Mouse (Mus musculus): ENCODE measurements at regions not wholly inside any gene's neighbourhood (a gene's known extent, or its start where the extent isn't known, plus 50 kb on each side); places are given as distances from the start of the nearest gene placed in this dataset.

DNA sequence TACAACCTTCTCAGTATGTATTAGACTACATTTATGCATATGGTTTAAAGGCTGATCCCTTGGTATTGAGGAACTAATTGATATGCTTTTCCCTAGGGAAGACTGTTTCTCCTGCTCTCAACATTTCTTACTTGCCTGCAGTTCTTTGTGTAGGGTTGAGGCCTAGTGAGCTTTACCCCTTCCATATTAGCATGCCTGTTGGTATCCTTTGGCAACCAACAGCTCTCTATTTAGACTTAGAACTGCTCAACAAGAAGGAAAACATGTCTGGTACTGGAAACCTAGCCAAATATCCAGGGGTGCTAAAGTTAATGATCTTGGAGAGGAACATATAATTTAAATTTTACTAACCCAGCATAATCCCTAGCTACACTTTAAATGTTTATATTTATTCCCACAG is 270.9 kb upstream of the Tmem161b start:
- ATAC-seq (ENCODE audit: insufficient read depth, low read depth) (no peak), DNase-seq (ENCODE audit: low spot score) (no peak)
- H3K4me1 ChIP-seq (ENCODE audit: control insufficient read depth, insufficient read depth): no peaks in the 10 kb centered on the region
- H3K27ac ChIP-seq (ENCODE audit: low read depth): no peak overlapping the region
- H3K36me3 ChIP-seq (replicated peaks; ENCODE audit: control insufficient read depth, insufficient read depth, low read length): no peaks in the 10 kb centered on the region
- no peaks in the 10 kb centered on the region for H3K27me3 ChIP-seq (ENCODE audit: control insufficient read depth, insufficient read depth, low read length)
- TF ChIP-seq CTCF (IDR thresholded peaks at IDR 0.05; ENCODE audit: low read depth) (no peak), EP300 (IDR thresholded peaks at IDR 0.05; ENCODE audit: low read depth) (no peak)
- no peaks in the 10 kb centered on the region for H3K9me3 ChIP-seq (replicated peaks; ENCODE audit: control insufficient read depth, low read length)
- no peak overlapping the region for H3K9ac ChIP-seq (replicated peaks; ENCODE audit: low read depth, low read length)
- H3K4me2 ChIP-seq (ENCODE audit: low read depth, low read length): no peak overlapping the region
- H3K4me3 ChIP-seq (ENCODE audit: low read depth, low read length): no peak overlapping the region

DNA sequence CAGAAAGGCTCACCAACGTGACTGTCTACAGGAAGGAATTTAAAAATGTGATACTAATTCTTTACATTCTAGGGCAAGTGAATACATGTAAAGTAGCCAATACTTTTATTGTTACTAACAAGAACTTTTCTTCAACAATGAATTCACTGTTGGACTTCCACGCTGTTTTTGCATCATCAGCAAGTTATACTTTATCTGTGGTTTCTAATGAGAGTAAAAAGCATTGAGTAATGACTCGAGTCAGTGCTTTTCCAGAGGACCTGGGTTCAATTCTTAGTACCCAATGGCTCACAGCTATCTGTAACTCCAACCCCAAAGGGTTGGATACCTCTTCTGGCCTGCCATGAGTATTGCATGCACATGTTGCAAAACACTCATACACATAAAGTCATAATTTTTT is 270.3 kb upstream of the Tmem161b start:
- no peak for TF ChIP-seq EP300 (IDR thresholded peaks at IDR 0.05; ENCODE audit: low read depth)
- no peak for TF ChIP-seq CTCF (IDR thresholded peaks at IDR 0.05; ENCODE audit: low read depth)
- H3K4me3 ChIP-seq (ENCODE audit: low read depth, low read length): no peak overlapping the region
- ATAC-seq (ENCODE audit: insufficient read depth, low read depth): no peak
- no peak for DNase-seq (ENCODE audit: low spot score)
- no peaks in the 10 kb centered on the region for H3K27me3 ChIP-seq (ENCODE audit: control insufficient read depth, insufficient read depth, low read length)
- H3K4me2 ChIP-seq (ENCODE audit: low read depth, low read length): no peak overlapping the region
- no peak overlapping the region for H3K27ac ChIP-seq (ENCODE audit: low read depth)
- H3K36me3 ChIP-seq (replicated peaks; ENCODE audit: control insufficient read depth, insufficient read depth, low read length): no peaks in the 10 kb centered on the region
- whole genome bisulfite sequencing: 69% methylated on average over 3 of the region's 3 CpGs
- no peaks in the 10 kb centered on the region for H3K4me1 ChIP-seq (ENCODE audit: control insufficient read depth, insufficient read depth)
- H3K9me3 ChIP-seq (replicated peaks; ENCODE audit: control insufficient read depth, low read length): no peaks in the 10 kb centered on the region
- H3K9ac ChIP-seq (replicated peaks; ENCODE audit: low read depth, low read length): no peak overlapping the region

DNA sequence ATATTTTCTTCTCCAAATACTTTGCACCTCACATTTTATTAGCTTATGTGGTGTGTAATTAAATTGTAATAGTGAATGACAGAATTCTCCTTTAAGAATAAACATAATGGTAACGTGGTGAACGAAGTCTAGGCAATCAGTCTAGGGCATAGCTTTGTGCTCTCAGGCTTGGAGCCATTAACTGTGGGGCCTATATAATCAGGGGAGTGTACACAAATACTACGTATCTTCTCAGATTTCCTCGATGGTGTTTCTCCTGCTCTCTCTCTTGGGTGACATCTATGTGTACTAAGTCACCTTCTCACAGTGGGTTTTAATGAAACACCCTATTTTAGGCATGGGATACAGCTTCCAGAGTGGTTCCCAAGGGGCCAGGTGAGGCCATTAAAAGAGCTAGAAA is 269.7 kb upstream of the Tmem161b start:
- Histone ChIP-seq H3K27ac (ENCODE audit: low read depth) (no peak overlapping the region), H3K4me2 (ENCODE audit: low read depth, low read length) (no peak overlapping the region), H3K27me3 (ENCODE audit: control insufficient read depth, insufficient read depth, low read length) (no peaks in the 10 kb centered on the region), H3K9ac (replicated peaks; ENCODE audit: low read depth, low read length) (no peak overlapping the region), H3K4me3 (ENCODE audit: low read depth, low read length) (no peak overlapping the region), H3K9me3 (replicated peaks; ENCODE audit: control insufficient read depth, low read length) (no peaks in the 10 kb centered on the region), H3K4me1 (ENCODE audit: control insufficient read depth, insufficient read depth) (no peaks in the 10 kb centered on the region), H3K36me3 (replicated peaks; ENCODE audit: control insufficient read depth, insufficient read depth, low read length) (no peaks in the 10 kb centered on the region)
- no peak for DNase-seq (ENCODE audit: low spot score)
- ATAC-seq (ENCODE audit: insufficient read depth, low read depth): no peak
- 73% methylated on average over 4 of the region's 4 CpGs for WGBS
- TF ChIP-seq CTCF (IDR thresholded peaks at IDR 0.05; ENCODE audit: low read depth): no peak

DNA sequence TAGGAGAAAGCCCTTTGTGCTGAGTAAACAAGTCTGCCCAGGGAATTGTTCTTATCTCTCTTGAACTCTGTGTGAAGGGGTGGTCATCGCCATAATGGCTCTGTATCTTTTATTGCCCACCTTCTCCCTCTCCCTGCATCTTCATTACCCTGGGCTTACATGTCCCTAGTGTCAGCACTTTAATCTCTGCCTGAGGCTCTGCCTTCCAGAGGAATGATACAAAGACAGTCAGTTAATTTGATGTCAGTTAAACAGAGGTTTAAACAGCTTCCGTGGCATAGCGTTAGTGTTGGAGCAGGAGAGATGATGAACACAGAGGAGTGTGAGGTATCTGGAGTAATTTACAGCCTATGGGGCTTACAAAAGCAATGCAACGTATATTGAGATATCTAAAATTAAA is 269.2 kb upstream of the Tmem161b start:
- H3K27me3 ChIP-seq (ENCODE audit: control insufficient read depth, insufficient read depth, low read length): no peaks in the 10 kb centered on the region
- H3K27ac ChIP-seq (ENCODE audit: low read depth): no peak overlapping the region
- H3K4me3 ChIP-seq (ENCODE audit: low read depth, low read length): no peak overlapping the region
- H3K4me2 ChIP-seq (ENCODE audit: low read depth, low read length): no peak overlapping the region
- H3K9me3 ChIP-seq (replicated peaks; ENCODE audit: control insufficient read depth, low read length): no peaks in the 10 kb centered on the region
- no peak overlapping the region for H3K9ac ChIP-seq (replicated peaks; ENCODE audit: low read depth, low read length)
- DNase-seq (ENCODE audit: low spot score) (no peak), ATAC-seq (ENCODE audit: insufficient read depth, low read depth) (no peak)
- no peaks in the 10 kb centered on the region for H3K4me1 ChIP-seq (ENCODE audit: control insufficient read depth, insufficient read depth)
- TF ChIP-seq EP300 (IDR thresholded peaks at IDR 0.05; ENCODE audit: low read depth) (no peak), CTCF (IDR thresholded peaks at IDR 0.05; ENCODE audit: low read depth) (no peak)
- WGBS: 61% methylated on average over 4 of the region's 4 CpGs
- H3K36me3 ChIP-seq (replicated peaks; ENCODE audit: control insufficient read depth, insufficient read depth, low read length): no peaks in the 10 kb centered on the region

DNA sequence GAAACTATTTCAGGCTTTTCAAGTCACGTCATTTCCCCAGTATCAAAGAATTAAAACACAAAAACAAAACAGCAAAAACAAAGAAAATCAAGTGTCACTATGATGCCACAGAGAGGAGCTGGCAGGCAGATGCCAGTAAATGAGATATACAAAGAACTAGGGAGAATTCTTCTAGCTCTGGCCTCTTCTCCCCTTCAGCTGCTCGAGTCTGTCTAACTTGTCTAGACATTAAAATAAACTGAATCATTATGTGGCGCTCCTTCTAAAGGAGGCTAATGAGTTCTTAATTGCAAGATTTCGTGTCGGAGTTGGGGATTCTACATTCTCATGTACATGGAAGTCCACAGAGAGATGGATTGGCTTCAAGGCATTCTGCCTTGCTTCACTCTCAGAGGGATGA is 266.4 kb upstream of the Tmem161b start:
- Histone ChIP-seq H3K9ac (replicated peaks; ENCODE audit: low read depth, low read length) (no peak overlapping the region), H3K9me3 (replicated peaks; ENCODE audit: control insufficient read depth, low read length) (no peaks in the 10 kb centered on the region), H3K4me2 (ENCODE audit: low read depth, low read length) (no peak overlapping the region), H3K4me3 (ENCODE audit: low read depth, low read length) (no peak overlapping the region), H3K27ac (ENCODE audit: low read depth) (no peak overlapping the region), H3K4me1 (ENCODE audit: control insufficient read depth, insufficient read depth) (no peaks in the 10 kb centered on the region), H3K27me3 (ENCODE audit: control insufficient read depth, insufficient read depth, low read length) (no peaks in the 10 kb centered on the region), H3K36me3 (replicated peaks; ENCODE audit: control insufficient read depth, insufficient read depth, low read length) (no peaks in the 10 kb centered on the region)
- no peak for DNase-seq (ENCODE audit: low spot score)
- WGBS: 69% methylated on average over 5 of the region's 5 CpGs
- TF ChIP-seq EP300 (IDR thresholded peaks at IDR 0.05; ENCODE audit: low read depth) (no peak), CTCF (IDR thresholded peaks at IDR 0.05; ENCODE audit: low read depth) (no peak)
- ATAC-seq (ENCODE audit: insufficient read depth, low read depth): no peak

DNA sequence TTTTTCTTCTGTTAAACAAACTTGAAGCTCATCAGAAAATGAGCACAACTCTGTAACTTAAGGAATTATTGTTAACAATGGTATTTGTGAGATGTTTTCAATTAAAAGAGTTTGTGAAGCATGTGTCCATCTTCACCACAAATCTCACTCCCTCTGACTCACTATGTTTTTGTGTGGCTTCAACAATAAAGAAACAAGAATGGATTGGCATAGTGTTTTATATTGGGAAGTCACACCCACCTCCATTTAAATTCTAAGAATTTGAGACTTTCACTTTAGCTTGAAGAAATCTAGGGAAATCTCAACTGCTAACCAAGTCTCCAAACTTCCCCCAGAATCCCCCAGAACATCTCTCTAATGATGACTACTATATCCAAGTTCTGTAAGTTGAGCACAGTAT is 243.6 kb upstream of the Tmem161b start:
- TF ChIP-seq CTCF (IDR thresholded peaks at IDR 0.05; ENCODE audit: low read depth) (no peak), EP300 (IDR thresholded peaks at IDR 0.05; ENCODE audit: low read depth) (no peak)
- Histone ChIP-seq H3K4me1 (ENCODE audit: control insufficient read depth, insufficient read depth) (no peaks in the 10 kb centered on the region), H3K27ac (ENCODE audit: low read depth) (no peak overlapping the region), H3K27me3 (ENCODE audit: control insufficient read depth, insufficient read depth, low read length) (no peaks in the 10 kb centered on the region), H3K9ac (replicated peaks; ENCODE audit: low read depth, low read length) (no peak overlapping the region), H3K9me3 (replicated peaks; ENCODE audit: control insufficient read depth, low read length) (no peaks in the 10 kb centered on the region), H3K4me2 (ENCODE audit: low read depth, low read length) (no peak overlapping the region), H3K4me3 (ENCODE audit: low read depth, low read length) (no peak overlapping the region), H3K36me3 (replicated peaks; ENCODE audit: control insufficient read depth, insufficient read depth, low read length) (no peaks in the 10 kb centered on the region)
- no peak for DNase-seq (ENCODE audit: low spot score)
- no peak for ATAC-seq (ENCODE audit: insufficient read depth, low read depth)

Measured in heart, postnatal 0 days (tissue).